ENCODE assay signal across 12 mouse cellular contexts in genomic region chr16:24941306-24942160, GRCm38 (mm10).
DNase-seq lines count a peak whose midpoint lies in the region; ATAC-seq lines count a peak whose summit lies in the region.
"Had no signal": no experiment of that assay in that cellular context is flagged by ENCODE, and none has a peak within 500 bp of the region (broad histone marks: within the 10 kb centered on the region; RNA-seq: fewer than 3 reads in every experiment).

No protein-coding gene starts in this region.

- DNase-seq in ovary, adult 18-20 months (ENCODE audit: low spot score), result peak; percentile 15
- no peak for DNase-seq in ovary, postnatal 36 days (ENCODE audit: low spot score)
- DNase-seq in forebrain, embryonic 14.5 days (ENCODE audit: low spot score), result peak; percentile 58
- peak; percentile 27 for DNase-seq in midbrain, embryonic 10.5 days (ENCODE audit: low spot score)
- peak; percentile 26 for DNase-seq in telencephalon, adult 2 months (ENCODE audit: low read depth, low spot score)
- no peak for DNase-seq in adrenal gland, postnatal 10 days
- DNase-seq in gastrocnemius, postnatal 4 days (ENCODE audit: low spot score in 2 of 2), result no peak
- no peak for DNase-seq in liver, embryonic 11.5 days (ENCODE audit: low spot score)
- DNase-seq: right cerebral cortex, postnatal 4 days had no signal

- H3K9me3 ChIP-seq in forebrain, embryonic 14.5 days (replicated peaks; ENCODE audit: control insufficient read depth, low read length), result no peaks in the 10 kb centered on the region
- no peaks in the 10 kb centered on the region for H3K9me3 ChIP-seq in midbrain, embryonic 10.5 days (replicated peaks)
- H3K9me3 ChIP-seq in liver, embryonic 11.5 days (ENCODE audit: control insufficient read depth, low read length), result no peaks in the 10 kb centered on the region
- H3K9me3 ChIP-seq: limb, embryonic 12.5 days; lung, embryonic 15.5 days had no signal

- WGBS in forebrain, embryonic 14.5 days, result 15% methylated on average over 9 of the region's 9 CpGs
- WGBS in midbrain, embryonic 10.5 days, result 52% methylated on average over 9 of the region's 9 CpGs
- WGBS in liver, embryonic 11.5 days, result 81% methylated on average over 9 of the region's 9 CpGs

- peak; percentile 88 for ATAC-seq in forebrain, embryonic 14.5 days
- ATAC-seq in liver, embryonic 11.5 days (replicated peaks; ENCODE audit: low FRiP score), result no peak
- ATAC-seq: intestine, embryonic 16.5 days had no signal

- H3K36me3 ChIP-seq in forebrain, embryonic 14.5 days (ENCODE audit: control insufficient read depth, insufficient read depth, low read length), result no peaks in the 10 kb centered on the region
- no peaks in the 10 kb centered on the region for H3K36me3 ChIP-seq in midbrain, embryonic 10.5 days
- no peaks in the 10 kb centered on the region for H3K36me3 ChIP-seq in liver, embryonic 11.5 days (ENCODE audit: control insufficient read depth, insufficient read depth, low read length)
- H3K36me3 ChIP-seq: limb, embryonic 12.5 days; lung, embryonic 15.5 days had no signal

- no peak overlapping the region for H3K27ac ChIP-seq in forebrain, embryonic 14.5 days (ENCODE audit: low read depth, low read length)
- no peak overlapping the region for H3K27ac ChIP-seq in midbrain, embryonic 10.5 days (replicated peaks)
- no peak overlapping the region for H3K27ac ChIP-seq in liver, embryonic 11.5 days (ENCODE audit: low read depth, low read length)
- H3K27ac ChIP-seq: limb, embryonic 12.5 days; lung, embryonic 15.5 days had no signal

- H3K4me3 ChIP-seq in forebrain, embryonic 14.5 days (ENCODE audit: low read depth, low read length), result no peak overlapping the region
- no peak overlapping the region for H3K4me3 ChIP-seq in midbrain, embryonic 10.5 days
- no peak overlapping the region for H3K4me3 ChIP-seq in liver, embryonic 11.5 days (ENCODE audit: low read depth, low read length)
- H3K4me3 ChIP-seq: limb, embryonic 12.5 days; lung, embryonic 15.5 days had no signal

- no peaks in the 10 kb centered on the region for H3K27me3 ChIP-seq in forebrain, embryonic 14.5 days (replicated peaks; ENCODE audit: control insufficient read depth, insufficient read depth, low read length)
- peaks cover 9% of the 10 kb centered on the region; the same call in 1 of the 2 replicates for H3K27me3 ChIP-seq in midbrain, embryonic 10.5 days (ENCODE audit: low read depth, poor library complexity, severe bottlenecking)
- H3K27me3 ChIP-seq in liver, embryonic 11.5 days (replicated peaks; ENCODE audit: control insufficient read depth, insufficient read depth, low read length), result no peaks in the 10 kb centered on the region
- H3K27me3 ChIP-seq: limb, embryonic 12.5 days; lung, embryonic 15.5 days had no signal

- H3K9ac ChIP-seq in forebrain, embryonic 14.5 days (ENCODE audit: low read length), result no peak overlapping the region
- no peak overlapping the region for H3K9ac ChIP-seq in liver, embryonic 11.5 days (ENCODE audit: low read depth, low read length)
- H3K9ac ChIP-seq: limb, embryonic 12.5 days; lung, embryonic 15.5 days had no signal

- no peak overlapping the region for H3K4me2 ChIP-seq in forebrain, embryonic 14.5 days (ENCODE audit: low read length)
- no peak overlapping the region for H3K4me2 ChIP-seq in liver, embryonic 11.5 days
- H3K4me2 ChIP-seq: limb, embryonic 12.5 days; lung, embryonic 15.5 days had no signal

- H3K4me1 ChIP-seq in forebrain, embryonic 14.5 days (ENCODE audit: control insufficient read depth, insufficient read depth, low read length), result peaks cover 9% of the 10 kb centered on the region; the same call in 1 of the 2 replicates
- peaks cover 17% of the 10 kb centered on the region for H3K4me1 ChIP-seq in midbrain, embryonic 10.5 days
- H3K4me1 ChIP-seq in liver, embryonic 11.5 days (replicated peaks; ENCODE audit: control insufficient read depth, insufficient read depth, low read length), result no peaks in the 10 kb centered on the region
- H3K4me1 ChIP-seq: lung, embryonic 15.5 days had no signal

Comparison
In these comparisons a context has a peak if more than half of its experiments do, and no peak if none do; other contexts are left out.
1. DNase-seq: peak in ovary, adult 18-20 months (single experiment), forebrain, embryonic 14.5 days (single experiment), midbrain, embryonic 10.5 days (single experiment) and telencephalon, adult 2 months (single experiment); none in ovary, postnatal 36 days (single experiment), adrenal gland, postnatal 10 days (single experiment), gastrocnemius, postnatal 4 days (0 of 2) and liver, embryonic 11.5 days (single experiment).